Mouse (Mus musculus) brain, adult 2 months (tissue): Measurements from ENCODE around the gene Amelx.

ENCODE experiments used
- DNase-seq: peaks from one replicate; pipeline ENCODE4 v3.0.0; 2011; ENCODE audit warnings: low read depth, low spot score

Amelx gene

DNA sequence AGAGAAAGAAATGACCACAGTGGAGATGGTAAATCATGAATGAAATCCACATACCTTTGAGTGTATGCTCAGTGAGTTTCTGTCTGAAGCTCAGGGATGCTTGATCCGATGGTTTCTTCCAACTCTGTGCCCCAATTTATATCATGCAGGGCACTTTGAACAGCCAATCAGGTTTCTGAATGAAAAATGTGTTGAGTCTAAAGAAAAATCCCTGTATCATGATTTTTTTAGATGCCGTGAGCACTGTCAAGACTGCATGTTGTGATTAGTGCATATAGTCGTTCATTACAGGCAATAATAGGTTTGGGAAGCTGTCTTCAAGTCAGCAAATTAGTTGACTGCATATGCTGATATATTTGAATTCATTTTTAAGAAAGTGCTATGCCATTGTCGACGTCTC lies at the start of gene Amelx:
Gene Amelx (minus strand): TSS at position 101 of the 400 bp plus-strand sequence.
- DNase-seq = no peak

DNA sequence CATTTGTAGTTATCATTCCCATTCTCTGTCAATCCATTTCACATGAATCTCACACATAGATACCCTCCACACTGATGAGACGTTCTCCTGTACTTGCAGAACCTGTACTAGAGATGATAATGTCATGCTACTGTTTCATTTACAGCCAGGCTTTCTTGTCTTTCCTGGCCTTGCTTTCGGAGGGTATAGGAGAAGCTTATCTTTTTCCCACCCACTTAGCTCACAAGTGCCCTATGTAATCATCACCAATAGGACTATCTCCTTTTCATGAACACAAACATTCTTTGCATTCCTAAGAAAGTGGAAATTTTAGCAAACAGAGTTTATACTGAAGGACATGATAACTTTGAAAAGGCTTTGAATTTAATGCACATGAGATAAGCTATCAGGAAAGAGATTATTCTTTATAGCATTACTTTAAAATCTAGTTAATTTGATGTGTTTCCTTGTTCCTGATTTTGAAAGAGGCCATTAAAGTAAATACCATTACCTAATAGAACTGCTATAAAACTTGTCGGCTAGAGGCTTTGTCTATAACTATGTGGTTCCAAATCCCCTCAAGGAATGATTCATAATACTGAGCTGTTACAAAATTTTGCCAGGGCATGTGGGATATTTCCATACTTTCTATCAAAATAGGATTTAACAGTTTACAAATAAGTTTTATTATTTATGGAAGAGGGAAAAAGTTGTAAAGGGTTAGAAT lies 35.5 kb upstream of the Amelx start:
- no peak for DNase-seq

DNA sequence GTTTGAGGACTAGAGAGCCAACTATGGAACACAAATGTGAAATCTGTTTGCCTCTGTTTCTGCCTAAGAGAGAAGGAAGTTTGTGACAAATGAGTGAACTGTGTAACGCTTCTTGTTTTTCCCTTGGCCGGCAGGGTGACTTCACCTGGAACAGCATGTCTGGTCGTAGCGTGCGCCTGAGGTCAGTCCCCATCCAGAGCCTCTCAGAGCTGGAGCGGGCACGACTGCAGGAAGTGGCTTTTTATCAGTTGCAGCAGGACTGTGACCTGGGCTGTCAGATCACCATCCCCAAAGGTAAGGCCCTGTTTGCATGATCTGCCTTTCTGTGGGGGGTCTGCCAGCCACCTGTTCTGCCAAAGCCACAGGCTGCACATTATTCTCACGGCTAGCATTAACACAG lies 33.1 kb upstream of the Amelx start:
- DNase-seq = no peak

DNA sequence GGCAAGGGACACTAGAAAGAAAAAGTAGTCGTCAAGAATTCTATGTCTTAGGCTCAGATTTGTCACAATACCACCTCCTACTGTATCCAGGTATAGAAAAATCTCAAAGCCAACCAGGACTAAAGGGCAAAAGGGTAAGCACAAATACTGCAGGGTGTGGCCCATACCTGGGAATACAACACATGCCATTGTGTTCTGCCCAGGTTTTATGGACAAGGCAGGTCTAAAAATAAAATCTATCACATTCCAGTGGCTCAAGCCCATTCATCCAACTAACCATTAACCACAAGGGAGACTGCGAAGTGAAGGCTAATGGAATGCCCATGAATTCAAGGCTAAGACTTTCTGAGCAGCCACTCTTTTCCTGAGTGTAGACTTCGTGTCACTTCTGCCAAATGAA lies 23.0 kb upstream of the Amelx start:
- no peak for DNase-seq

DNA sequence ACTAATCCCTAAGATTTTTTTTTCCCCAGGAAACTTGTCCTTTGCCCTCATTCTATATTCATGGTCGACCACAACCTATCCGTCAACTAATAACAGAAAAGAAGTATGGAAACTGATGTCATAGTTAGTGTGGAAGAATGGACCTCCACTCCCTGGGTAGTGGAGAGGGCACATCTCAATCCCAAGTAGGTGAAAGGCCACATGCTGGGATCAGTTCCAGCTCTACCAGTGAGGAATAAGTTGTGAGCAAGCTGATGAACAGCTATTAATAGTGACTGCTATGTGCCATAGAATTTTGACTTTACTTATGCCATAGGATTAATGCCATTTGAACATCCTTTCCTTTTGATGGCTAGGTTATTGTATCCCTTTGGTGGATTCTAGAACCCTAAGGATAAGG lies 8.4 kb downstream of the Amelx start:
- DNase-seq = no peak

DNA sequence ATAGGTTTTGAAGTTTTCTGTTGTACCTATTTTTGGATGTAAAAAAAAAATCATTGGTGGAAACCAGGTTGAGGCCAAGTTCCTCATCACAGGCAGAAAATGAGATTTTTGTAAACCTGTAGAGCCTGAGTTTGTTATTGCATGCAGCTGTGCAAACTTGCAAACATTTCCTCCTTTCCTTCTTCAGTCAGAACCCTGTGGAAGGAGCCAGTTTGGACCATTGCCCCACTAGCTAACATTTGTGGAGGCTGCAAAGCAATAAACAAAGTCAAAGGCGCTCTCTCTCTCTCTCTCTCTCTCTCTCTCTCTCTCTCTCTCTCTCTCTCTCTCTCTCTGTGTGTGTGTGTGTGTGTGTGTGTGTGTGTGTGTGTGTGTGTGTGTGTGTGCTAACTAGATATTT lies 13.2 kb downstream of the Amelx start:
- peak; percentile 7 for DNase-seq

DNA sequence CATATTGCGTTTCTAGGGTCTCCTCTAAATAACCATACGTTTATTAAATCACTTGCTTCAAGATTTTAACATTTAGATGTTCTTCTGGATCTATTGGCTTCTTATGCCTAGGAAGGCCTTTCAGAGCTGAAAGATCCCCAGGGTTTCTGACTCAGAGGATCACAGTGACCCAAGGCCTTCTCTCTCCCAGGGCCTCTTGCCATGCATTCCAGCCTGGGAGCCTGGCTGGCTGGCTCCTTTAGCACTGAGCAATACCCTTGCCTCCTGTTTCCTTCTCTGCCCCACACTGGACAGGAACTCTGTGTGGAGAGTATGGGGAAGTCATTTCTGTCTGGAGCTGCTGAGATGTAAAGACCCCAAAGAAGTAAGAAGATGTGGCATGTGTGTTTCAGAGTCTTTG lies 16.0 kb downstream of the Amelx start:
- no peak for DNase-seq

DNA sequence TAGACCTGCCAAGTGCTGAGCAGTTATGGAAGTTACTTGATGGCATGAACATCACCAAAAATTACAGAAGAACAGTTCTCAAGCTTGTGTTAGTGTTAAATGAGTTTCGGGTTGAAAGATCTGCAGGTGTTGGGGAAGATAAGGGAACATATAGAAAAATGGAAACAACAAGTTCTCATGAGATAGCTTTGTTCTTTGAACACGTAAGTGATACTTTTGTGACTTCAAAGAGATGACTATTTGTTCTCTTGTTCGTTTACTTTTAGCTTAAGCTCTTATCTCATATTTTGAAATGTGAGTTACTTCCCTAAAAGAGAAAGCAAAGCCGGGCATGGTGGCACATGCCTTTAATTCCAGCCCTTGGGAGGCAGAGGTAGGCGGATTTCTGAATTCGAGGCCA lies 28.6 kb downstream of the Amelx start:
- DNase-seq = no peak

DNA sequence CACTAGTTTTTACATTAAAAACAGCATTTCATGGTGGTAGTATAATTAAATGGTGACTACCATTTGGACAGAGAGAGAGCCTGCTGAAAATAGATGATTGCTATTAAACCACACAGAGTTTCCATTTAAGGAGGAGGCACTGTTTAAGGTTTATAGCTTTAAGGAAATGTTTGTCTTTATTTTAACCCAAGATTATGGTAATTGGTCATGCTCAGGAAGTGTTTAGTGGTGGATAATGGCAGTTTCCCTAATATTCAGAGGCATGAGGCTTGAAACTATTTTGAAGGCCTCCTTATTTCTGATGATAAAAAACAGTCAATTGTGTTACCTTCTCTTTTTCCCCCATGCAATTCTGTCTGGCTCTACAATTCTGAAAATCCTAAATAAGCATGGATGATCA lies 33.2 kb downstream of the Amelx start:
- DNase-seq = no peak

DNA sequence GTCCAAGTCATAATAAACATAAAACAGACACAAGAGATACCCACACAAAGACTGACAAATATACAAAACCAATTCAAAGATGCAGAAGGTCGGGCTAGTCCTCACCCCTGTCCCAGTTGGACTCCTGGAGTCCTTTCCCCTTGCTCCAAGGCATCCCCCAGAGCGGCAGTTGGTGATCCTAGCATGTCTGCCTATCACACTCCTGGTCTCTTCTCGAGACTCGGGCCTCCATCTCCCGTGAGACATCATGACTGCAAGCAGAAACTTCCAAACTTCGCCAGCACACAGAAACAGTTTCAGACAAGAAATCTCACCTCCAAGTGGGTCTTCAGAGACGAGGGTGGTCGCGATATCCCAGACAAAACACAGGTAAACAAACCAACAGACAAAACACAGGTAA lies 46.5 kb downstream of the Amelx start:
- no peak for DNase-seq

DNA sequence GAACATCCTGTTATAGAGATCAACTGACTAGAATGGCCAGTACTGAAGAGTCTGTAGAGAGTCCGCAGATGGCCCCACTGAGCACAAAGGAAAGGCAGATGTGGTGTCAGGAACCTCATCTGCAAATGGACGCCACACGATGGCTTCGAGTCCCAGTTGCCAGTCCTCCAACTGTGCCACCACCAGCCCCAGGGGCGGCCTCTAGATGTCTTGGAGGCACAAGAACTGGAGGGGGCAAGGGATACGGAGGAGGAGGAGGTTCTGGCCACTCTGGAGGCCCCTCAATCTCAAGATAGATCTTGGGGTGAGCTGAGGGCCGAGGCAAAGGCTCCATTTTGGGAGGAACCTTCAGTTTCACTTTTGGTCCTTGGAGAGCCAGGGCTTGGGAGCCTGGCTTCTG lies 47.2 kb downstream of the Amelx start:
- DNase-seq = no peak
